Mouse (Mus musculus) MEL (cell line): ENCODE measurements at regions not wholly inside any gene's neighbourhood (a gene's known extent, or its start where the extent isn't known, plus 50 kb on each side); places are given as distances from the start of the nearest gene placed in this dataset.

Experiments
- DNase-seq: peaks from one replicate; pipeline ENCODE4 v3.0.0; 2011; ENCODE audit warnings: low read depth, low spot score
- H3K27ac ChIP-seq: 2 replicates; pipeline ENCODE4 v1.5.1; 2012; ENCODE audit warnings: low read depth, mild to moderate bottlenecking, control low read depth, low read length, moderate library complexity; ENCODE audit not compliant: control insufficient read depth
- H3K27me3 ChIP-seq, 2 experiments: fragments of 150-350 bp in 1 of 2; sonication (generic) in 1 of 2; 2 replicates each; pipeline ENCODE4 v1.6.1; 2012; ENCODE audit warnings: low read length in 2 of 2, mild to moderate bottlenecking in 2 of 2, improper control_type of control experiment in 1 of 2, moderate library complexity in 1 of 2; ENCODE audit not compliant: insufficient read depth in 2 of 2, control insufficient read depth in 1 of 2
- H3K36me3 ChIP-seq, 2 experiments: 2 replicates each; pipeline ENCODE4 v1.6.1; 2012 to 2014; ENCODE audit warnings: low read length in 2 of 2, improper control_type of control experiment in 1 of 2, inconsistent platforms in 1 of 2, mild to moderate bottlenecking in 1 of 2; ENCODE audit not compliant: insufficient read depth in 2 of 2, control insufficient read depth in 1 of 2
- H3K4me1 ChIP-seq, 2 experiments: fragments of 150-350 bp in 1 of 2; sonication (generic) in 1 of 2; 2 replicates each; pipeline ENCODE4 v1.6.1; 2012; ENCODE audit warnings: low read length in 2 of 2, improper control_type of control experiment in 1 of 2, mild to moderate bottlenecking in 1 of 2; ENCODE audit not compliant: insufficient read depth in 2 of 2, control insufficient read depth in 1 of 2
- H3K4me3 ChIP-seq, 2 experiments: fragments of 150-350 bp in 1 of 2; sonication (generic) in 1 of 2; 2 replicates each; pipeline ENCODE4 v1.5.1; 2012; ENCODE audit warnings: low read depth in 2 of 2, low read length in 2 of 2, mild to moderate bottlenecking in 2 of 2, moderate library complexity in 2 of 2, control low read depth in 1 of 2, improper control_type of control experiment in 1 of 2; ENCODE audit not compliant: control insufficient read depth in 1 of 2, insufficient read depth in 1 of 2
- H3K79me2 ChIP-seq: 2 replicates; pipeline ENCODE4 v1.6.1; 2012; ENCODE audit warnings: mild to moderate bottlenecking, low read length, moderate library complexity; ENCODE audit not compliant: control insufficient read depth, poor library complexity, insufficient read depth
- H3K9ac ChIP-seq: 2 replicates; pipeline ENCODE4 v1.6.1; 2012; ENCODE audit warnings: low read depth, mild to moderate bottlenecking, control low read depth, low read length, moderate library complexity; ENCODE audit not compliant: control insufficient read depth, poor library complexity, severe bottlenecking
- H3K9me3 ChIP-seq: fragments of 150-350 bp; sonication (generic); replicated peaks from 2 replicates; pipeline ENCODE4 v1.6.1; 2012; ENCODE audit warnings: mild to moderate bottlenecking, low read length, improper control_type of control experiment, moderate library complexity; ENCODE audit not compliant: insufficient read depth
- BHLHE40 ChIP-seq: IDR thresholded peaks from 2 replicates; pipeline ENCODE4 v1.6.1; 2012; ENCODE audit warnings: low read depth, mild to moderate bottlenecking, inconsistent platforms, low read length, improper control_type of control experiment, borderline replicate concordance
- CTCF ChIP-seq, 3 experiments: IDR thresholded peaks in 2 of 3; conservative IDR thresholded peaks in 1 of 3; 2 replicates each; pipeline ENCODE4 v1.5.1; 2011 to 2012; ENCODE audit warnings: low read length in 3 of 3, low read depth in 2 of 3, mild to moderate bottlenecking in 2 of 3, improper control_type of control experiment in 1 of 3, inconsistent platforms in 1 of 3, mixed read lengths in 1 of 3, moderate library complexity in 1 of 3; ENCODE audit not compliant: control insufficient read depth in 1 of 3, insufficient read depth in 1 of 3, poor library complexity in 1 of 3, severe bottlenecking in 1 of 3
- ELF1 ChIP-seq: IDR thresholded peaks from 2 replicates; pipeline ENCODE4 v1.6.1; 2014; ENCODE audit warnings: low read depth, mild to moderate bottlenecking, inconsistent platforms, low read length, improper control_type of control experiment, moderate library complexity
- EP300 ChIP-seq, 2 experiments: IDR thresholded peaks; 2 replicates each; pipeline ENCODE4 v1.6.1; 2011; ENCODE audit warnings: improper control_type of control experiment in 2 of 2, low read length in 2 of 2, low read depth in 1 of 2, mild to moderate bottlenecking in 1 of 2
- GATA1 ChIP-seq: IDR thresholded peaks from 2 replicates; pipeline ENCODE4 v1.6.1; 2011; ENCODE audit warnings: low read depth, low read length, improper control_type of control experiment
- HCFC1 ChIP-seq: IDR thresholded peaks from 2 replicates; pipeline ENCODE4 v1.6.1; 2012; ENCODE audit warnings: low read depth, mild to moderate bottlenecking, inconsistent platforms, low read length, improper control_type of control experiment, moderate library complexity
- JUND ChIP-seq: IDR thresholded peaks from 2 replicates; pipeline ENCODE4 v1.6.1; 2011; ENCODE audit warnings: low read depth, mild to moderate bottlenecking, improper control_type of control experiment, low read length
- MXI1 ChIP-seq: IDR thresholded peaks from 2 replicates; pipeline ENCODE4 v1.6.1; 2011; ENCODE audit warnings: mild to moderate bottlenecking, low read depth, low read length, improper control_type of control experiment
- MYC ChIP-seq: IDR thresholded peaks from 2 replicates; pipeline ENCODE4 v1.6.1; 2011; ENCODE audit warnings: low read depth, mild to moderate bottlenecking, low read length, improper control_type of control experiment, moderate library complexity
- NELFE ChIP-seq: IDR thresholded peaks from 2 replicates; pipeline ENCODE4 v1.6.1; 2011; ENCODE audit warnings: low read depth, low read length, improper control_type of control experiment
- NRF1 ChIP-seq: IDR thresholded peaks from 2 replicates; pipeline ENCODE4 v1.6.1; 2014; ENCODE audit warnings: low read depth, mild to moderate bottlenecking, inconsistent platforms, low read length, improper control_type of control experiment, moderate library complexity; ENCODE audit not compliant: poor library complexity, insufficient read depth, severe bottlenecking
- POLR2AphosphoS2 ChIP-seq: IDR thresholded peaks from 2 replicates; pipeline ENCODE4 v1.6.1; 2011; ENCODE audit warnings: low read length, improper control_type of control experiment
- POLR2AphosphoS5 ChIP-seq: IDR thresholded peaks from 2 replicates; pipeline ENCODE4 v1.6.1; 2012; ENCODE audit warnings: low read depth, borderline replicate concordance, mild to moderate bottlenecking, inconsistent platforms, low read length, moderate library complexity, mixed read lengths
- RAD21 ChIP-seq: IDR thresholded peaks from 2 replicates; pipeline ENCODE4 v1.6.1; 2011; ENCODE audit warnings: mild to moderate bottlenecking, low read depth, low read length, improper control_type of control experiment
- RCOR1 ChIP-seq: IDR thresholded peaks from 2 replicates; pipeline ENCODE4 v1.6.1; 2012; ENCODE audit warnings: low read depth, mild to moderate bottlenecking, inconsistent platforms, low read length, improper control_type of control experiment
- USF1 ChIP-seq: IDR thresholded peaks from 2 replicates; pipeline ENCODE4 v1.6.1; 2014; ENCODE audit warnings: low read depth, mild to moderate bottlenecking, inconsistent platforms, low read length, improper control_type of control experiment, moderate library complexity

DNA sequence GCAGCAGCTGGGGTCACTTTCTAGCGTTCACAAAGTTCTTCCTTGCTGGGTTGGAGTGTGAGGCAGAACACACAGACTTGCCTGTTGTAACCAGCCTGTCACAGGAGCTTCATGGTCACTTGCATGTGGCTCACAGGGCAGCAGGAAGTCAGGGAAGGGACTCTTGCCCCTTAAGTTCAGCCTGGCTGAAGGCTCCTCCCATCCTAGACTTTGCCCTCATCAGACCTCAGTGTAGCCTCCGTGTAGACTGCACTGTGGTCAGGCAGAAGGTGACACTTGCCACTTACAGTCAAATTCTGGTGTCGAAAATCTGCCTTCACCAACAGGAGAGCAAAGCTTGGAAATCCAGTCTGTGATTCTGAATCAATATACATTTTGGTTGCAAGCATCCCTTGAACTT lies 115.4 kb downstream of the Irx5 start:
- H3K4me1 ChIP-seq, result no peaks in the 10 kb centered on the region
- no peak for DNase-seq

GRCm38 (mm10) chr8:92482393-92482792 lies 125.0 kb downstream of the Irx5 start:
- Histone ChIP-seq H3K4me3 (no peak overlapping the region), H3K9ac (no peak overlapping the region), H3K27me3 (no peaks in the 10 kb centered on the region), H3K4me1 (no peaks in the 10 kb centered on the region), H3K9me3 (no peaks in the 10 kb centered on the region), H3K27ac (no peak overlapping the region), H3K79me2 (no peaks in the 10 kb centered on the region), H3K36me3 (no peaks in the 10 kb centered on the region)
- TF ChIP-seq GATA1 (no peak), POLR2AphosphoS2 (no peak), BHLHE40 (no peak), NELFE (no peak), JUND (no peak), MXI1 (no peak), CTCF (IDR thresholded peaks at IDR 0.05 in 2 of 3, conservative IDR thresholded peaks at IDR 0.05 in 1 of 3; ENCODE audit: control insufficient read depth in 1 of 3, insufficient read depth in 1 of 3, low read depth in 2 of 3, low read length in 3 of 3, poor library complexity in 1 of 3, severe bottlenecking in 1 of 3) (no peak), POLR2AphosphoS5 (no peak)
- no peak for DNase-seq

More for the DNA sequence above, 115.4 kb downstream of the Irx5 start:
- Histone ChIP-seq H3K27me3 (no peaks in the 10 kb centered on the region), H3K27ac (no peak overlapping the region), H3K9me3 (no peaks in the 10 kb centered on the region), H3K36me3 (no peaks in the 10 kb centered on the region), H3K9ac (no peak overlapping the region), H3K79me2 (no peaks in the 10 kb centered on the region), H3K4me3 (no peak overlapping the region)
- TF ChIP-seq EP300 (IDR thresholded peaks at IDR 0.05; ENCODE audit: low read depth in 1 of 2, low read length in 2 of 2) (no peak), RCOR1 (no peak), ELF1 (no peak), USF1 (no peak), POLR2AphosphoS2 (no peak), NRF1 (no peak), HCFC1 (no peak)

DNA sequence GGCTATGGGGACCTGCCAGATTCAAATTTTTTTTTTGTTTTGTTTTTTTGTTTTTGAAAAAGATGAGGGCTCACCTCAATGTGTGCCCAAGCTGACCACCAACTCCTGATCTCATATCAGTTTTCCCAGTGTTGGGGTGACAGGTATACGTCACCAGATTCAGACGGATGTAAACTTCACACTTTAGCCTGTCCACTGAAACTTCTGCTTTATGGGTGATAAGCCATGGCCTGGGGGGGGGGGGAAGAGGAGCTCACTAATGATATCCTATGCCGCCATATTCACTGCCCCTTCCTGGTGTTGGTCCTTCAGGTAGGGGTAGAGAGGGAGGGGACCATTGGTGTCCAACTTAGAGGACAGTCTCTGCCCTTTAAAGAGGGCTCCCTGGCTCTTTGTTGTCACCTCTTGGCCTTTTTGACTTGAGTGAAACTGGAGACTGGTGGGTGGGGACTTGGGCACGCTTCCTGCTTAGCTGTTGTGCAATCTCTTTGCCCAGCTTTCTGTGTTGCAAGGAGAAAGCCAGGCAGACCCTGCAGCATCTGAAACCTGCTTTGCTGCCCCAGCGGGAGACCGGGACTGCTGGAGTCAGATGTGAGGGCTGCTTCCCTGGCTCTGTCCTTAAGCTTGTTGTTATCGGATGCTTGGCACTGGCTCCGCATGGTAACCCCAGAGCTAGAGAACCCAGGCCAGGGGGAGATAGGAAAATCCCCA lies 125.8 kb downstream of the Irx5 start:
- TF ChIP-seq RAD21, result no peak
- TF ChIP-seq MYC, result no peak
- TF ChIP-seq GATA1, result no peak
- Histone ChIP-seq H3K27me3 (no peaks in the 10 kb centered on the region), H3K9ac (no peak overlapping the region), H3K4me3 (no peak overlapping the region), H3K4me1 (no peaks in the 10 kb centered on the region), H3K27ac (no peak overlapping the region), H3K79me2 (no peaks in the 10 kb centered on the region), H3K36me3 (no peaks in the 10 kb centered on the region), H3K9me3 (no peaks in the 10 kb centered on the region)
- no peak for DNase-seq
